17 mouse cellular contexts compared by ENCODE assay signal in genomic region chr4:58328231-58328630, GRCm38 (mm10). TPM values are rescaled to one million over a fixed set of nuclear protein-coding genes. Genes with fewer than 3 reads are reported as not detected.
"Had no signal": no experiment of that assay in that cellular context is flagged by ENCODE, and none has a peak within 500 bp of the region (broad histone marks: within the 10 kb centered on the region; RNA-seq: fewer than 3 reads in every experiment).

No protein-coding gene starts in this region.

- H3K4me3 ChIP-seq: liver, embryonic 15.5 days; megakaryocyte, embryonic 14.5 days; midbrain, embryonic 13.5 days; midbrain, embryonic 15.5 days; neural tube, embryonic 12.5 days; stomach, embryonic 15.5 days had no signal

- DNase-seq: liver, postnatal 0 days; lung, embryonic 14.5 days; lung, postnatal 36 days; right cerebral cortex, postnatal 14 days; thymus, adult 2 months; thymus, postnatal 25 days; thymus, postnatal 4 days had no signal

- H3K27ac ChIP-seq: liver, embryonic 15.5 days; macrophage; midbrain, embryonic 13.5 days; midbrain, embryonic 15.5 days; neural tube, embryonic 12.5 days; stomach, embryonic 15.5 days; stomach, postnatal 0 days had no signal

RNA-seq across cellular contexts. Expression of gene Musk, which starts 42.5 kb away (rescaled TPM):
- total RNA-seq: monocyte, adult 5-6 weeks; neutrophil, adult 5-6 weeks had no signal
